ENCODE assay signal across 8 mouse cellular contexts in the genomic region with DNA sequence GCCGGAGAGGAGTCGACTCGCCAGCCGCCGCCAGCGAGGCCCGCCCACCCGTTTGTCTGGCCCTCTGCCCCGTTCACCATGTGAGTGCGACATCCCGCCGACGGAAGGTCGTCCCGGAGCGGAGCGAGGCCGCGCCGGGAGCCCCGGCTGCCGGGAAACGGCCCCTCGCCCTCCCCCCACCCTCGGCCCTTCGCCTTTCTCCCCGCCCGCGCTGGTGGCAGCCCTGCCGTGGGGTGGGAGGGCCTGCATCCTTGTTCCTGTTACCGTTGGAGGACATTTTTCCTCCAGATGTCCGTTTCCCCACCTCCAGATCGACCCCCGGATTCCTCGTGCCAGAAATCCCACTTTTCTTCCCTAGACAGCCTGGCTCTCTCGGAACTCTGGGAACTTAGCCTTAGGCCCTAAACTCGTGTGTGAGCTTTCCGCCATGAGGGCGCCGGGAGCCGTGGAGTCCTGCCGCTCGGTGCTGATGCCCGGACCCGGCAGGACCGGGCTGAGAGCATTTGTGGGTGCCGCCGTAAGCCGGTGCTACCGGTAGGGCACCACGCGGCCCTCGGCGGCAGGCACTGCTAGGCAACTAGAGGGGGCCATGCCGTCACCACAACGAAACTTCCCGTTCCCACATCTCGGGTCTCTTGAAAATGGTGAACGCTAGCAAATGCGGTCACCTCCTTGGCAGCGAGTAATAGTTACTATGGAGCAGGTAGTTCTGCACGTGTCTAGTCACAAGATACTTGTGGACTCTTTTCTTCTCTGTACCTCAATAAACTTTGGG. TPM values are rescaled to one million over a fixed set of nuclear protein-coding genes. Genes with fewer than 3 reads are reported as not detected.
DNase-seq lines count a peak whose midpoint lies in the region; ATAC-seq lines count a peak whose summit lies in the region.

No protein-coding gene starts in this region.

- H3K4me3 ChIP-seq in intestine, embryonic 16.5 days (ENCODE audit: low read length) = peak overlapping the region; percentile 98
- peak overlapping the region; percentile 98 for H3K4me3 ChIP-seq in limb, embryonic 13.5 days
- H3K4me3 ChIP-seq in midbrain, embryonic 12.5 days = peak overlapping the region; percentile 90

- peak overlapping the region; percentile 96 for H3K9ac ChIP-seq in intestine, embryonic 16.5 days (ENCODE audit: low read depth, low read length)
- H3K9ac ChIP-seq in limb, embryonic 13.5 days = peak overlapping the region; percentile 98
- peak overlapping the region; percentile 92 for H3K9ac ChIP-seq in midbrain, embryonic 12.5 days (replicated peaks)

- WGBS in intestine, embryonic 16.5 days = under 1% methylated on average over 58 of the region's 62 CpGs
- under 1% methylated on average over 62 of the region's 62 CpGs for WGBS in limb, embryonic 13.5 days
- under 1% methylated on average over 56 of the region's 62 CpGs for WGBS in midbrain, embryonic 12.5 days

- H3K4me1 ChIP-seq in intestine, embryonic 16.5 days (ENCODE audit: control insufficient read depth, insufficient read depth, low read length) = peaks cover 19% of the 10 kb centered on the region
- peaks cover 22% of the 10 kb centered on the region for H3K4me1 ChIP-seq in limb, embryonic 13.5 days
- H3K4me1 ChIP-seq in midbrain, embryonic 12.5 days = peaks cover 23% of the 10 kb centered on the region

- H3K4me2 ChIP-seq in intestine, embryonic 16.5 days (ENCODE audit: low read depth, low read length) = peak overlapping the region; percentile 70
- peak overlapping the region; percentile 84 for H3K4me2 ChIP-seq in limb, embryonic 13.5 days (replicated peaks)
- peak overlapping the region; percentile 68 for H3K4me2 ChIP-seq in midbrain, embryonic 12.5 days (replicated peaks)

- no peaks in the 10 kb centered on the region for H3K9me3 ChIP-seq in intestine, embryonic 16.5 days (ENCODE audit: control insufficient read depth, low read length)
- no peaks in the 10 kb centered on the region for H3K9me3 ChIP-seq in limb, embryonic 13.5 days
- no peaks in the 10 kb centered on the region for H3K9me3 ChIP-seq in midbrain, embryonic 12.5 days

- no peaks in the 10 kb centered on the region for H3K27me3 ChIP-seq in intestine, embryonic 16.5 days (replicated peaks; ENCODE audit: control insufficient read depth, insufficient read depth, low read length)
- no peaks in the 10 kb centered on the region for H3K27me3 ChIP-seq in limb, embryonic 13.5 days
- no peaks in the 10 kb centered on the region for H3K27me3 ChIP-seq in midbrain, embryonic 12.5 days

- DNase-seq in cerebellum, adult 9-10 months = no peak
- peak; percentile 76 for DNase-seq in embryo, embryonic 10 days (ENCODE audit: low spot score)
- DNase-seq in gastrocnemius, postnatal 25 days = peak; percentile 47
- peak; percentile 66 to 72 for DNase-seq in spleen, postnatal 10 days (ENCODE audit: low spot score in 2 of 2)

- no peaks in the 10 kb centered on the region; the same call in 1 of the 2 replicates for H3K36me3 ChIP-seq in intestine, embryonic 16.5 days (ENCODE audit: control insufficient read depth, insufficient read depth, low read length)
- H3K36me3 ChIP-seq in limb, embryonic 13.5 days = peaks cover 22% of the 10 kb centered on the region
- peaks cover 14% of the 10 kb centered on the region; the same call in 1 of the 2 replicates for H3K36me3 ChIP-seq in midbrain, embryonic 12.5 days

- ATAC-seq in cerebellum, adult (ENCODE audit: insufficient number of reproducible peaks, low FRiP score, low TSS enrichment) = peak; percentile 18; the same call in 1 of the 2 replicates
- ATAC-seq in intestine, embryonic 16.5 days = peak; percentile 65
- peak; percentile 30 for ATAC-seq in limb, embryonic 13.5 days (ENCODE audit: low FRiP score, low read depth)
- peak; percentile 64 for ATAC-seq in midbrain, embryonic 12.5 days (ENCODE audit: low FRiP score, low read depth)

- H3K27ac ChIP-seq in intestine, embryonic 16.5 days (ENCODE audit: low read length) = peak overlapping the region; percentile 98
- H3K27ac ChIP-seq in limb, embryonic 13.5 days = peak overlapping the region; percentile 99
- peak overlapping the region; percentile 99 for H3K27ac ChIP-seq in midbrain, embryonic 12.5 days (replicated peaks)

RNA-seq across cellular contexts. Expression of gene Ptges3, which starts 0.6 kb away (rescaled TPM):
- total RNA-seq in gastrocnemius, postnatal 25 days (2021) = 10 to 100 TPM; 61.5 to 62.3 TPM
- polyA plus RNA-seq in intestine, embryonic 16.5 days (2015; fragmentation: Nextera tagmentation; extraction: Ambion mirVana) = 371 and 401 TPM in 2 replicates
- 564 and 574 TPM in 2 replicates for polyA plus RNA-seq in limb, embryonic 13.5 days (2015; fragmentation: Nextera tagmentation; extraction: Ambion mirVana)
- 545 and 553 TPM in 2 replicates for polyA plus RNA-seq in midbrain, embryonic 12.5 days (2016; fragmentation: Nextera tagmentation; extraction: Ambion mirVana)

RNA-seq across cellular contexts. Expression of gene Atp5b, which starts 23.7 kb away (rescaled TPM):
- total RNA-seq in gastrocnemius, postnatal 25 days (2021) = 1,000 to 10,000 TPM; 3,933 to 4,186 TPM
- polyA plus RNA-seq in intestine, embryonic 16.5 days (2015; fragmentation: Nextera tagmentation; extraction: Ambion mirVana) = 3,551 and 3,599 TPM in 2 replicates
- 1,947 and 1,954 TPM in 2 replicates for polyA plus RNA-seq in limb, embryonic 13.5 days (2015; fragmentation: Nextera tagmentation; extraction: Ambion mirVana)
- polyA plus RNA-seq in midbrain, embryonic 12.5 days (2016; fragmentation: Nextera tagmentation; extraction: Ambion mirVana) = 1,976 and 1,998 TPM in 2 replicates

RNA-seq across cellular contexts. Expression of gene Naca, which starts 24.0 kb away (rescaled TPM):
- 100 to 1,000 TPM; 339 to 340 TPM for total RNA-seq in gastrocnemius, postnatal 25 days (2021)
- 686 and 732 TPM in 2 replicates for polyA plus RNA-seq in intestine, embryonic 16.5 days (2015; fragmentation: Nextera tagmentation; extraction: Ambion mirVana)
- polyA plus RNA-seq in limb, embryonic 13.5 days (2015; fragmentation: Nextera tagmentation; extraction: Ambion mirVana) = 797 and 826 TPM in 2 replicates
- polyA plus RNA-seq in midbrain, embryonic 12.5 days (2016; fragmentation: Nextera tagmentation; extraction: Ambion mirVana) = 716 and 742 TPM in 2 replicates

RNA-seq across cellular contexts. Expression of gene Baz2a, which starts 32.0 kb away (rescaled TPM):
- 10 to 100 TPM; 11.4 to 12.0 TPM for total RNA-seq in gastrocnemius, postnatal 25 days (2021)
- 9.6 and 10.1 TPM in 2 replicates for polyA plus RNA-seq in intestine, embryonic 16.5 days (2015; fragmentation: Nextera tagmentation; extraction: Ambion mirVana)
- 9.0 and 10.5 TPM in 2 replicates for polyA plus RNA-seq in limb, embryonic 13.5 days (2015; fragmentation: Nextera tagmentation; extraction: Ambion mirVana)
- 14.1 and 16.0 TPM in 2 replicates for polyA plus RNA-seq in midbrain, embryonic 12.5 days (2016; fragmentation: Nextera tagmentation; extraction: Ambion mirVana)

RNA-seq across cellular contexts. Expression of gene Prim1, which starts 44.4 kb away (rescaled TPM):
- 1 to 10 TPM in 1 of 2 experiments, under 1 TPM in 1; 0.51 to 1.0 TPM for total RNA-seq in gastrocnemius, postnatal 25 days (2021)
- polyA plus RNA-seq in intestine, embryonic 16.5 days (2015; fragmentation: Nextera tagmentation; extraction: Ambion mirVana) = 56.3 and 66.1 TPM in 2 replicates
- polyA plus RNA-seq in limb, embryonic 13.5 days (2015; fragmentation: Nextera tagmentation; extraction: Ambion mirVana) = 93.3 and 96.1 TPM in 2 replicates
- polyA plus RNA-seq in midbrain, embryonic 12.5 days (2016; fragmentation: Nextera tagmentation; extraction: Ambion mirVana) = 72.6 and 76.9 TPM in 2 replicates
